Mouse (Mus musculus): Measurements from ENCODE around the gene Spryd7. TPM values are rescaled to one million over a fixed set of nuclear protein-coding genes. Genes with fewer than 3 reads are reported as not detected.
"Not testable (repeated sequence)": the region's sequence is repeated elsewhere in the genome, so short reads cannot be mapped to it uniquely, and the experiment has no call there.

Gene Spryd7
- 10 to 100 TPM; 48.0 to 64.3 (median 54.5) TPM for total RNA-seq (2022)

- peak; percentile 94 to 97 for DNase-seq (ENCODE audit: low spot score in 2 of 2)
Observed at GRCm38 (mm10) chr14:61556289-61557147, at the start of gene Spryd7. TSS of gene Spryd7 (minus strand) at chr14:61556886.

GRCm38 (mm10) chr14:61606088-61606487, 49.4 kb upstream of the Spryd7 start:
- DNase-seq (ENCODE audit: low spot score in 2 of 2) = not testable (repeated sequence)

GRCm38 (mm10) chr14:61604081-61604480, 47.4 kb upstream of the Spryd7 start:
- no peak for DNase-seq (ENCODE audit: low spot score in 2 of 2)

- no peak for DNase-seq (ENCODE audit: low spot score in 2 of 2)
Observed at GRCm38 (mm10) chr14:61603069-61603755, 46.5 kb upstream of the Spryd7 start.

- DNase-seq (ENCODE audit: low spot score in 2 of 2) = no peak
Observed at GRCm38 (mm10) chr14:61601348-61601747, 44.7 kb upstream of the Spryd7 start.

GRCm38 (mm10) chr14:61599057-61599806, 42.5 kb upstream of the Spryd7 start:
- DNase-seq (ENCODE audit: low spot score in 2 of 2) = peak; percentile 73 to 89

- no peak for DNase-seq (ENCODE audit: low spot score in 2 of 2)
Observed at GRCm38 (mm10) chr14:61597968-61598367, 41.3 kb upstream of the Spryd7 start, which contains the start of gene Trim13. TSS of gene Trim13 (plus strand) at chr14:61598247.

- DNase-seq (ENCODE audit: low spot score in 2 of 2) = no peak
Observed at GRCm38 (mm10) chr14:61596719-61597426, 40.2 kb upstream of the Spryd7 start.

GRCm38 (mm10) chr14:61589288-61590065, 32.8 kb upstream of the Spryd7 start:
- no peak for DNase-seq (ENCODE audit: low spot score in 2 of 2)

- DNase-seq (ENCODE audit: low spot score in 2 of 2) = peak; percentile 40 to 66
Observed at GRCm38 (mm10) chr14:61575941-61576340, 19.3 kb upstream of the Spryd7 start.

GRCm38 (mm10) chr14:61575066-61575465, 18.4 kb upstream of the Spryd7 start:
- DNase-seq (ENCODE audit: low spot score in 2 of 2) = peak; percentile 39 to 57

- no peak for DNase-seq (ENCODE audit: low spot score in 2 of 2)
Observed at GRCm38 (mm10) chr14:61572131-61572530, 15.4 kb upstream of the Spryd7 start.

- peak; percentile 69 to 74 for DNase-seq (ENCODE audit: low spot score in 2 of 2)
Observed at GRCm38 (mm10) chr14:61571366-61571765, 14.7 kb upstream of the Spryd7 start.

GRCm38 (mm10) chr14:61569344-61569743, 12.7 kb upstream of the Spryd7 start:
- DNase-seq (ENCODE audit: low spot score in 2 of 2) = no peak

- not testable (repeated sequence) for DNase-seq (ENCODE audit: low spot score in 2 of 2)
Observed at GRCm38 (mm10) chr14:61566211-61566610, 9.5 kb upstream of the Spryd7 start.

- DNase-seq (ENCODE audit: low spot score in 2 of 2) = no peak
Observed at GRCm38 (mm10) chr14:61559856-61560255, 3.2 kb upstream of the Spryd7 start.

GRCm38 (mm10) chr14:61558901-61559300, 2.2 kb upstream of the Spryd7 start:
- no peak for DNase-seq (ENCODE audit: low spot score in 2 of 2)

- DNase-seq (ENCODE audit: low spot score in 2 of 2) = peak in 1 of 2 experiments; percentile 14
Observed at GRCm38 (mm10) chr14:61555931-61556288, 776 bp downstream of the Spryd7 start.

GRCm38 (mm10) chr14:61548614-61549013, 8.1 kb downstream of the Spryd7 start:
- DNase-seq (ENCODE audit: low spot score in 2 of 2) = no peak

GRCm38 (mm10) chr14:61537772-61538171, 18.9 kb downstream of the Spryd7 start:
- DNase-seq (ENCODE audit: low spot score in 2 of 2) = not testable (repeated sequence)
